8 mouse cellular contexts compared by ENCODE assay signal in genomic region chr13:100552369-100553041, GRCm38 (mm10). TPM values are rescaled to one million over a fixed set of nuclear protein-coding genes. Genes with fewer than 3 reads are reported as not detected.
DNase-seq lines count a peak whose midpoint lies in the region; ATAC-seq lines count a peak whose summit lies in the region.

Gene Ocln, minus strand, starts transcription at chr13:100552718.

- H3K36me3 ChIP-seq in forebrain, embryonic 10.5 days (replicated peaks): no peaks in the 10 kb centered on the region
- H3K36me3 ChIP-seq in hindbrain, embryonic 15.5 days: no peaks in the 10 kb centered on the region

- H3K9me3 ChIP-seq in forebrain, embryonic 10.5 days: no peaks in the 10 kb centered on the region
- H3K9me3 ChIP-seq in hindbrain, embryonic 15.5 days: no peaks in the 10 kb centered on the region

- H3K27ac ChIP-seq in forebrain, embryonic 10.5 days: peak within 1 kb of the TSS; percentile 69
- no peak within 1 kb of the TSS; the same call in 1 of the 2 replicates for H3K27ac ChIP-seq in hindbrain, embryonic 15.5 days (replicated peaks)

- under 1% methylated on average over 45 of the region's 45 CpGs for WGBS in forebrain, embryonic 10.5 days
- WGBS in hindbrain, embryonic 15.5 days: under 1% methylated on average over 45 of the region's 45 CpGs

- peak within 1 kb of the TSS; percentile 100 for H3K4me2 ChIP-seq in hindbrain, embryonic 15.5 days

- peak; percentile 11 for DNase-seq in CD4-positive, CD25-positive, alpha-beta regulatory T cell, adult 2 months (ENCODE audit: low read depth, low spot score)
- peak; percentile 7 to 31 for DNase-seq in adrenal gland, postnatal 4 days (ENCODE audit: low spot score in 2 of 2)
- peak; percentile 46 for DNase-seq in forebrain, embryonic 10.5 days (ENCODE audit: extremely low spot score, low spot score)
- peak; percentile 40 to 51 for DNase-seq in layer of hippocampus, postnatal 36 days
- peak; percentile 78 to 83 for DNase-seq in lung, postnatal 4 days
- peak; percentile 37 for DNase-seq in right cerebral cortex, postnatal 25 days
- DNase-seq in c-Kit-positive CD71-positive TER-119-positive erythroid progenitor cells, embryonic 14.5 days (ENCODE audit: low spot score): no peak

- peaks cover 63% of the 10 kb centered on the region for H3K27me3 ChIP-seq in forebrain, embryonic 10.5 days (ENCODE audit: poor library complexity, severe bottlenecking)
- H3K27me3 ChIP-seq in hindbrain, embryonic 15.5 days: peaks cover 53% of the 10 kb centered on the region

- peak; percentile 87 for ATAC-seq in hindbrain, embryonic 15.5 days (ENCODE audit: low FRiP score, low read depth)

- H3K4me3 ChIP-seq in forebrain, embryonic 10.5 days: peak within 1 kb of the TSS; percentile 75
- peak within 1 kb of the TSS; percentile 83 for H3K4me3 ChIP-seq in hindbrain, embryonic 15.5 days

- H3K4me1 ChIP-seq in forebrain, embryonic 10.5 days: peaks cover 21% of the 10 kb centered on the region
- H3K4me1 ChIP-seq in hindbrain, embryonic 15.5 days (replicated peaks): peaks cover 25% of the 10 kb centered on the region

- H3K9ac ChIP-seq in hindbrain, embryonic 15.5 days: peak within 1 kb of the TSS; percentile 58

RNA-seq across cellular contexts. Expression of gene Ocln, which starts in this region (rescaled TPM):
- total RNA-seq in adrenal gland, postnatal 4 days (2021): 10 to 100 TPM; 16.1 to 18.5 TPM
- 3.1 and 3.6 TPM in 2 replicates for polyA plus RNA-seq in forebrain, embryonic 10.5 days (2016; fragmentation: Nextera tagmentation; extraction: Ambion mirVana)
- polyA plus RNA-seq in hindbrain, embryonic 15.5 days (2015; fragmentation: Nextera tagmentation; extraction: Ambion mirVana): 10.9 and 12.4 TPM in 2 replicates
- total RNA-seq in layer of hippocampus, postnatal 36 days (2021): 10 to 100 TPM; 13.1 to 13.4 TPM
